Mouse (Mus musculus) limb, embryonic 15.5 days (tissue): ENCODE measurements around the gene Arrdc1. TPM values are rescaled to one million over a fixed set of nuclear protein-coding genes. Genes with fewer than 3 reads are reported as not detected.
"Not testable (repeated sequence)": the region's sequence is repeated elsewhere in the genome, so short reads cannot be mapped to it uniquely, and the experiment has no call there.

Source experiments
- ATAC-seq: fragments of 200-750 bp; cut with Nextera tagmentation; 2 replicates; pipeline ENCODE4 v1.8.0; 2017; ENCODE audit warnings: low read depth, moderate TSS enrichment; ENCODE audit not compliant: insufficient number of reproducible peaks, low FRiP score, low TSS enrichment
- H3K27ac ChIP-seq: fragments of 300-500 bp; sonication (generic); 2 replicates; pipeline ENCODE4 v1.5.1; 2015; ENCODE audit warnings: moderate library complexity, mild to moderate bottlenecking, inconsistent platforms
- H3K27me3 ChIP-seq: fragments of 300-500 bp; sonication (generic); 2 replicates; pipeline ENCODE4 v1.6.1; 2015; ENCODE audit warnings: inconsistent platforms
- H3K36me3 ChIP-seq: fragments of 300-500 bp; sonication (generic); 2 replicates; pipeline ENCODE4 v1.6.1; 2015; ENCODE audit warnings: inconsistent platforms
- H3K4me1 ChIP-seq: fragments of 300-500 bp; sonication (generic); 2 replicates; pipeline ENCODE4 v1.6.1; 2015; ENCODE audit warnings: inconsistent platforms
- H3K4me2 ChIP-seq: fragments of 300-500 bp; sonication (generic); 2 replicates; pipeline ENCODE4 v1.6.1; 2015; ENCODE audit warnings: mild to moderate bottlenecking, inconsistent platforms
- H3K4me3 ChIP-seq: fragments of 300-500 bp; sonication (generic); 2 replicates; pipeline ENCODE4 v1.5.1; 2015; ENCODE audit warnings: mild to moderate bottlenecking, inconsistent platforms
- H3K9ac ChIP-seq: fragments of 300-500 bp; sonication (generic); 2 replicates; pipeline ENCODE4 v1.6.1; 2015; ENCODE audit warnings: inconsistent platforms
- H3K9me3 ChIP-seq: fragments of 300-500 bp; sonication (generic); 2 replicates; pipeline ENCODE4 v1.6.1; 2016; ENCODE audit warnings: inconsistent platforms
- WGBS: fragments of 180-500 bp; shearing (Covaris S2); methylation state at CpG from one replicate; pipeline ENCODE4 v1.1.7; 2015; 5-methylcytosine and 5-hydroxymethylcytosine counted together
- polyA plus RNA-seq: library from polyadenylated mRNA; unstranded; fragments of >200 nt; fragmentation: Nextera tagmentation; extraction: Ambion mirVana; gene quantifications from 2 replicates; pipeline ENCODE4 v1.2.1, GENCODE M21; 2015

The Arrdc1 gene
- 44.1 and 49.0 TPM in 2 replicates for polyA plus RNA-seq

DNA sequence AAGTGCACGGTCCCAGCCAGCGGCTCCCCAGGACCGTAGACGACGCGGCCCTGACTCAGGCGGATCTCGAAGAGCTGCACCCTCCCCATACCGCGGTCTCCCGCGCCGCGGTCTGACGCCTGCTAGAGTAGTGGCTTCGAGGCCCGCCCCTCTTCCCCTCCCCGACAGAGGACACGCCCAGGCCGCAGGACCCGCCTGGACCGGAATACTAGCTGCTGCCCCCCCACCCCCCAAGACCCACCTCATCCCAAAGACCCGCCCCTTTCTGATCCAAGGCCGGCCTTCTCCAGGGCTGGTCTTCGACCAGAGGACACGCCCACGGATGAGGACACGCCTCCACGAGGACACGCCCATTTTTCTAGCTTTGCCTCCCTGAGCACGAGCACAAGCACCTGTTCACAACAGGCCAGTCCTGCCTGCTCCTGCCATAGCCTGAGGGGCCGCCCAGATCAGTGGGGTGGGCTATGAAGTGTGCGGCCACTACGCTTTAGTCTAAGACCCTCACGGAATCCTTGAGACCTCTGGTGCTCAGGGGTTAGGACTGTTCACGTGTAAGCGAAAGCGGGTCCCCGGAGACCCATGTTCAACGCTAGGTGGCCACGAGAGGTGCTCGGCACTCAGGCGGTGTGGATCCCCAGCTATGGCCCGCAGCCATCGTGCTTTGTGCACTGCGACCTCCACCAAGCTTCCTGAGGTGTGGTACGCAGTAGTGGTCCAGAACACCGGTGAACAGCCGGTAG is at the start of gene Arrdc1:
Arrdc1 (minus strand) TSS at position 196 of the 740 bp plus-strand sequence.
- peak; percentile 89 for ATAC-seq
- Histone ChIP-seq H3K36me3 (no peaks in the 10 kb centered on the region), H3K4me2 (peak within 1 kb of the TSS; percentile 93), H3K27ac (peak within 1 kb of the TSS; percentile 69), H3K4me3 (peak within 1 kb of the TSS; percentile 62), H3K27me3 (no peaks in the 10 kb centered on the region), H3K9ac (peak within 1 kb of the TSS; percentile 66), H3K9me3 (no peaks in the 10 kb centered on the region), H3K4me1 (peaks cover 20% of the 10 kb centered on the region)
- under 1% methylated on average over 49 of the region's 49 CpGs for WGBS

GRCm38 (mm10) chr2:24976960-24977359 is 41.9 kb upstream of the Arrdc1 start:
- no peak for ATAC-seq
- H3K27ac ChIP-seq: no peak overlapping the region
- peaks cover 18% of the 10 kb centered on the region for H3K4me1 ChIP-seq
- peaks cover 11% of the 10 kb centered on the region for H3K36me3 ChIP-seq
- no peak overlapping the region for H3K9ac ChIP-seq
- H3K4me3 ChIP-seq: no peak overlapping the region
- no peaks in the 10 kb centered on the region for H3K27me3 ChIP-seq
- H3K4me2 ChIP-seq: no peak overlapping the region
- WGBS: 89% methylated on average over 5 of the region's 5 CpGs
- no peaks in the 10 kb centered on the region for H3K9me3 ChIP-seq

- Histone ChIP-seq H3K9ac (peak within 1 kb of the TSS; percentile 82), H3K27me3 (no peaks in the 10 kb centered on the region), H3K9me3 (no peaks in the 10 kb centered on the region), H3K4me1 (peaks cover 18% of the 10 kb centered on the region), H3K36me3 (peaks cover 22% of the 10 kb centered on the region), H3K4me3 (peak within 1 kb of the TSS; percentile 89), H3K27ac (peak within 1 kb of the TSS; percentile 95), H3K4me2 (peak within 1 kb of the TSS; percentile 96)
- WGBS: 1% methylated on average over 16 of the region's 16 CpGs
- ATAC-seq: peak; percentile 54; the same call in 1 of the 2 replicates
Measured at GRCm38 (mm10) chr2:24975704-24976297, 40.7 kb upstream of the Arrdc1 start, which contains the start of gene Pnpla7. Gene Pnpla7, plus strand, starts transcription at chr2:24976033.

GRCm38 (mm10) chr2:24974906-24975703 is 40.1 kb upstream of the Arrdc1 start, which contains the start of gene Mrpl41:
Gene Mrpl41, minus strand, starts transcription at chr2:24975098.
- H3K4me3 ChIP-seq: peak within 1 kb of the TSS; percentile 89

DNA sequence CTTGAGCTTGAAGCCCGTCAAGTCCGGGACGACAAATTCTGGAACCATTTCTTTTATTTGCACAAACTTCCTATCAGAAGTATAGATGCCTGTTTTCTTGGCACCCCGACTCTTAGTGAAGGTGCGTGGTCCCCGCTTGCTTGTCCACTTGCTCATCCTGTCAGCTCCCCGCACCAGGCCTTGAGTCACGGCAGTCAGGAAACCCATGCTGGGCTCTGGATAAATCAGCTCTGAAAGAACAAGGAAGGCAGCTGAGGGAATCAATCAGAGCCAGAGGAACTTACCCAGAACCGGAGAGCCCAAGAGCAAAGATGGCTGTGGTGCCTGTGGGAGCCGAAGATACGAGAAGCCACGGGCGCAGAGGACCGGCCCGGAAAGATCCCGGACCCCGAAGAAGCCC is 39.4 kb upstream of the Arrdc1 start:
- Histone ChIP-seq H3K4me1 (peaks cover 18% of the 10 kb centered on the region), H3K4me3 (peak overlapping the region; percentile 89), H3K4me2 (peak overlapping the region; percentile 96), H3K27ac (peak overlapping the region; percentile 84), H3K36me3 (peaks cover 35% of the 10 kb centered on the region), H3K9ac (peak overlapping the region; percentile 82)
- not testable (repeated sequence) for ATAC-seq, H3K27me3 ChIP-seq, H3K9me3 ChIP-seq
- WGBS: under 1% methylated on average over 17 of the region's 17 CpGs

More at GRCm38 (mm10) chr2:24974906-24975703, 40.1 kb upstream of the Arrdc1 start, which contains the start of gene Mrpl41:
- peaks cover 18% of the 10 kb centered on the region for H3K4me1 ChIP-seq
- H3K9ac ChIP-seq: peak within 1 kb of the TSS; percentile 82
- under 1% methylated on average over 62 of the region's 64 CpGs for WGBS
- peak within 1 kb of the TSS; percentile 96 for H3K4me2 ChIP-seq
- peak within 1 kb of the TSS; percentile 95 for H3K27ac ChIP-seq
- H3K9me3 ChIP-seq: no peaks in the 10 kb centered on the region
- peaks cover 29% of the 10 kb centered on the region for H3K36me3 ChIP-seq
- H3K27me3 ChIP-seq: no peaks in the 10 kb centered on the region
- ATAC-seq: peak; percentile 98

DNA sequence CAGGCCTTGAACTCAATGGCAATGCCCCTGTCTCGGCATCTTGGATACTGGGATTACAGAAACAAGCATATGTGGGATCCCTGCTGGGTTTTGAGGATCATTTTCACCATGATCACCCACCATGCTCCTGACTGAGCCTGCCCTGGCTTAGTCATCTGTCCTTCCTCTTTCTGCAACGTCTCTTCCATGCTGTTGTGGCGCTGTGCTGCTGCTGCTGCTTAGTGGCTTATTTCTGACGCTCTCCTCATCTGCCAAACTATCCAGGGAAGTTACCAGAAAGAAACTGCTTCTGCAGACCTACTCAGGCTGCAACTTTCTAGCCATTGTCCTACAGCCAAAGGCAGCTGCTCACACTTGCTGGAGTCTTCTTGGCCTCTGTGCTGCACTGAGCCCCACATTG is 35.3 kb upstream of the Arrdc1 start:
- Histone ChIP-seq H3K4me1 (peaks cover 10% of the 10 kb centered on the region), H3K4me2 (no peak overlapping the region), H3K9ac (no peak overlapping the region), H3K4me3 (no peak overlapping the region), H3K27me3 (no peaks in the 10 kb centered on the region), H3K36me3 (peaks cover 68% of the 10 kb centered on the region), H3K27ac (no peak overlapping the region), H3K9me3 (no peaks in the 10 kb centered on the region)
- WGBS: 75% methylated on average over 4 of the region's 4 CpGs
- ATAC-seq: no peak

GRCm38 (mm10) chr2:24962304-24963000 is 27.4 kb upstream of the Arrdc1 start, which contains the start of gene Dph7:
Gene Dph7, plus strand, starts transcription at chr2:24962400.
- Histone ChIP-seq H3K9me3 (no peaks in the 10 kb centered on the region), H3K27ac (peak within 1 kb of the TSS; percentile 55; the same call in 1 of the 2 replicates), H3K36me3 (peaks cover 68% of the 10 kb centered on the region), H3K27me3 (no peaks in the 10 kb centered on the region), H3K4me3 (peak within 1 kb of the TSS; percentile 68), H3K9ac (peak within 1 kb of the TSS; percentile 64), H3K4me2 (peak within 1 kb of the TSS; percentile 47), H3K4me1 (peaks cover 7% of the 10 kb centered on the region)
- peak; percentile 83 for ATAC-seq
- 2% methylated on average over 28 of the region's 28 CpGs for WGBS

- H3K36me3 ChIP-seq: peaks cover 71% of the 10 kb centered on the region
- no peak for ATAC-seq
- no peak overlapping the region for H3K27ac ChIP-seq
- no peak overlapping the region for H3K4me2 ChIP-seq
- H3K27me3 ChIP-seq: no peaks in the 10 kb centered on the region
- H3K4me1 ChIP-seq: peaks cover 7% of the 10 kb centered on the region
- H3K4me3 ChIP-seq: no peak overlapping the region
- H3K9ac ChIP-seq: no peak overlapping the region
- H3K9me3 ChIP-seq: no peaks in the 10 kb centered on the region
- 31% methylated on average over 3 of the region's 3 CpGs for WGBS
Measured at GRCm38 (mm10) chr2:24960910-24961309, 25.9 kb upstream of the Arrdc1 start.

GRCm38 (mm10) chr2:24952537-24953055 is 17.5 kb upstream of the Arrdc1 start:
- Histone ChIP-seq H3K9me3 (no peaks in the 10 kb centered on the region), H3K4me1 (peaks cover 14% of the 10 kb centered on the region), H3K27me3 (no peaks in the 10 kb centered on the region), H3K27ac (no peak overlapping the region), H3K4me2 (no peak overlapping the region), H3K9ac (no peak overlapping the region), H3K4me3 (no peak overlapping the region), H3K36me3 (peaks cover 54% of the 10 kb centered on the region)
- ATAC-seq: no peak
- 85% methylated on average over 4 of the region's 4 CpGs for WGBS

- H3K4me2 ChIP-seq: peak overlapping the region; percentile 84
- ATAC-seq: no peak
- H3K9me3 ChIP-seq: no peaks in the 10 kb centered on the region
Measured at GRCm38 (mm10) chr2:24950189-24950535, 15.1 kb upstream of the Arrdc1 start.

More at GRCm38 (mm10) chr2:24950189-24950535, 15.1 kb upstream of the Arrdc1 start:
- peak overlapping the region; percentile 22; the same call in 1 of the 2 replicates for H3K27ac ChIP-seq
- H3K4me3 ChIP-seq: peak overlapping the region; percentile 100
- H3K36me3 ChIP-seq: peaks cover 35% of the 10 kb centered on the region
- no peaks in the 10 kb centered on the region for H3K27me3 ChIP-seq
- peaks cover 14% of the 10 kb centered on the region for H3K4me1 ChIP-seq
- peak overlapping the region; percentile 95 for H3K9ac ChIP-seq
- WGBS: under 1% methylated on average over 26 of the region's 31 CpGs
